Mouse (Mus musculus) heart, embryonic 10.5 days (tissue): ENCODE measurements at regions not wholly inside any gene's neighbourhood (a gene's known extent, or its start where the extent isn't known, plus 50 kb on each side); places are given as distances from the start of the nearest gene placed in this dataset.
A peak's percentile ranks its signal among the peaks of the same experiment; 100 is the strongest.

Experiments used
- DNase-seq: peaks from one replicate; pipeline ENCODE4 v3.0.0-alpha.2; 2017; ENCODE audit warnings: low spot score
- H3K27ac ChIP-seq: fragments of 300-500 bp; sonication (generic); 2 replicates; pipeline ENCODE4 v1.5.1; 2016; ENCODE audit warnings: mild to moderate bottlenecking
- H3K27me3 ChIP-seq: fragments of 300-500 bp; sonication (generic); 2 replicates; pipeline ENCODE4 v1.6.1; 2016; ENCODE audit warnings: mild to moderate bottlenecking; ENCODE audit not compliant: poor library complexity, insufficient read depth, severe bottlenecking
- H3K36me3 ChIP-seq: fragments of 300-500 bp; sonication (generic); 2 replicates; pipeline ENCODE4 v1.6.1; 2016; ENCODE audit warnings: mild to moderate bottlenecking, moderate library complexity
- H3K4me1 ChIP-seq: fragments of 300-500 bp; sonication (generic); 2 replicates; pipeline ENCODE4 v1.6.1; 2016; ENCODE audit warnings: mild to moderate bottlenecking
- H3K4me3 ChIP-seq: fragments of 300-500 bp; sonication (generic); 2 replicates; pipeline ENCODE4 v1.5.1; 2016; ENCODE audit warnings: mild to moderate bottlenecking, moderate library complexity
- H3K9me3 ChIP-seq: fragments of 300-500 bp; sonication (generic); 2 replicates; pipeline ENCODE4 v1.6.1; 2016; ENCODE audit warnings: mild to moderate bottlenecking, moderate library complexity
- WGBS: fragments of 180-500 bp; shearing (Covaris S2); methylation state at CpG from one replicate; pipeline ENCODE4 v1.1.7; 2016; 5-methylcytosine and 5-hydroxymethylcytosine counted together

DNA sequence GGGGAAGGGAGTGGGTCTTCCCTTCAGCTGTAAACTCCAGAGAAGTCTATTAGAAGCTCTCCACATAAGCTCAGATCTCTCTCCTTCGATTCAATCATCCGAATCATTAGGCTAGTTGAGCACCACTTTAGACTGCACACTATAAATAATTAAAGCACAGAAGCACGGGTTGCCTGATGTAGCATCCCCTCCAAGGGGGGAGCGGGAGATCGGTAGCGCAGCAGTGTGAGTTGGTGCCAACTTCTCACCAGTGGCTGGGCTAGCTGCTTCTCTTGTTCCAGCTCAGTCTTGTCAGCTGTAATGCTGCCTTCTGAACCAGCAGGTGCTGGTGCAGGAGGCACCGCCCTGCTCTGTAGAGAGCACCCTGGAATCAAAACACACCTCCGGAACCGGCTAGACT, 78.6 kb downstream of the A830031A19Rik start:
- WGBS = 85% methylated on average over 9 of the region's 9 CpGs
- no peak overlapping the region for H3K27ac ChIP-seq
- no peaks in the 10 kb centered on the region; the same call in 1 of the 2 replicates for H3K27me3 ChIP-seq
- DNase-seq = no peak
- no peak overlapping the region for H3K4me3 ChIP-seq
- no peaks in the 10 kb centered on the region for H3K36me3 ChIP-seq
- H3K9me3 ChIP-seq = no peaks in the 10 kb centered on the region
- H3K4me1 ChIP-seq = no peaks in the 10 kb centered on the region

DNA sequence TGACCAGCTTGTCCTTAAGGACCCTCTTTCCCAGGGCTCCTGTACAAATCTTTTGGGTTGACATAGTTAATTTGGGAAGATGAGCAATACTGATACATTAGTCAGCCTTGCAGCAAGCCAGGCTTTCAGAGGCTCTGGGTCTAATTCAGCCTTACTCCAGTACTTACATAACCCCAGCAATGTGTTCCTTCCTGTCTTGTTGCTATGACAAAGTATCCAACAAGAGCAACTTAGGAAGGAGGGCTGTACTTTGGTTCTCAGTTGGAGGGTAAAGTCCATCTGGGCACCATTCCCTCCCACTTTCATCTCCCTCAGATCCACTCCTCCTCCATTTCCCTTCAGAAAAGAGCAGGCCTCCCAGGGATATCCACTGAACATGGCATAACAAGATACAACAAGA, 80.7 kb downstream of the A830031A19Rik start:
- no peak for DNase-seq
- H3K4me1 ChIP-seq = no peaks in the 10 kb centered on the region
- no peaks in the 10 kb centered on the region for H3K9me3 ChIP-seq
- H3K27ac ChIP-seq = no peak overlapping the region
- no peak overlapping the region for H3K4me3 ChIP-seq
- no peaks in the 10 kb centered on the region; the same call in 1 of the 2 replicates for H3K27me3 ChIP-seq
- H3K36me3 ChIP-seq = no peaks in the 10 kb centered on the region

DNA sequence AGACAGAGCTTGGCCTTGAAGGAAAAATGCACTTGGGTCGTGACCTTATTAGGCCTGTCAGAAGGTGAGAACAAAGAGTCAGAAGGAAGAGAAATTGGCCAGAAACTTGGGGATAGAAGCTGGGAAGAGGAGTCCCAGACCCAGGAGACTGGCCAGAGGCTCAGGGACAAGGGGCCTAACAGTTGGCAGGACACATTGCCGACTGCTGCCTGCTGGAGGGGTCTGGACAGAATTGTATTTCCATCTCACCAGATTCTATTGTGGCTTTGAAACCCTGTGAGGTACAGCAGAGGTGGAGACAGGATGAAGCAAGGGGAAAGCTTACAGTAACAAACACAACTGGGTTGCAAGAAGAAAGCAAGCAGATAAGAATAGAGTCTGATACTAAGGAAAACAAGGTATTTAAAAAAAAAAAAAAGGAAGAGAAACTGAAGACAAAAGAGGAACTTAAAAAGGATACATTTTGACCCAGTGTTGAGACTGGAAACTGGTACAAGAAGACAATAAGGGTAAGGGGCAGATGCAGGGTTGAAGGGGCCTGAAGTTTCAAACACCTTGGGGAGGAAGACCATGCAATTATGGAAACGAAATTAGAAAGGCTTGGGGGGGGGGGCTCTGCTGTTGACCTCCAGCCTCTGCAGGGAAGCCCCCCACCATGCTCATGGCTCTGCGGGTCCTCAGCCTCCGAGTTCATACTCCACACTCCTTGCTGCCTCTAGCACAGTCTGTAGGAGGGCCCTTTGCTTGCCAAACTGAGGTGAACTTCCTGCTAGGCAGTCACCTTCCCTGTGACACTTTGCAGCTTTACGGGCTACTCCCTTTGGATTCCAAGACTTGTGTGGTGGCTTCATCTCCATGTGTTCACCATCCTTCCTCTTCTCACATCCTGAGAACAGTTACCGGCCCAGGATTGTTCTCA, 87.1 kb downstream of the A830031A19Rik start:
- H3K27ac ChIP-seq = no peak overlapping the region
- H3K9me3 ChIP-seq = no peaks in the 10 kb centered on the region
- no peaks in the 10 kb centered on the region for H3K36me3 ChIP-seq
- DNase-seq = no peak
- H3K4me3 ChIP-seq = no peak overlapping the region
- H3K4me1 ChIP-seq = peaks cover 3% of the 10 kb centered on the region; the same call in 1 of the 2 replicates
- H3K27me3 ChIP-seq = no peaks in the 10 kb centered on the region
- WGBS = 53% methylated on average over 7 of the region's 7 CpGs

DNA sequence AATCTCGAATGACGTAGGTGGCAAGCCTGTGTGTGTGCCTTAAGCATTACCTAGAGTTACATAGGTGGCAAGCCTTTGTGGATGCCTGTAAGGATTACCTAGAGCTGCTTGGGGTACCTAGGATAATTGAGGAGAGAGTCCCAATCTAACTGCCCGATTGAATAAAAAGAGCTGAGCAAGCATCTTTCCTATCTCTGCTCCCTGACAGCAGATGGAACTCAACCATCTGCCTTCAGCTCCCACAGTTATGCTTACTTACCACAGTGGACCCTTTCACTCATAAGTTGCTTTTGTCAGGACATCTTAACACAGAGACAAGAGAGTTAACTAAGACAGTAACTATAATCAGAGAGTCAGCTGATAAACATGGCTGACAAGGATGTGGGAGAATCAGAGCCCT, 89.6 kb downstream of the A830031A19Rik start:
- WGBS = 83% methylated on average over 3 of the region's 3 CpGs

DNA sequence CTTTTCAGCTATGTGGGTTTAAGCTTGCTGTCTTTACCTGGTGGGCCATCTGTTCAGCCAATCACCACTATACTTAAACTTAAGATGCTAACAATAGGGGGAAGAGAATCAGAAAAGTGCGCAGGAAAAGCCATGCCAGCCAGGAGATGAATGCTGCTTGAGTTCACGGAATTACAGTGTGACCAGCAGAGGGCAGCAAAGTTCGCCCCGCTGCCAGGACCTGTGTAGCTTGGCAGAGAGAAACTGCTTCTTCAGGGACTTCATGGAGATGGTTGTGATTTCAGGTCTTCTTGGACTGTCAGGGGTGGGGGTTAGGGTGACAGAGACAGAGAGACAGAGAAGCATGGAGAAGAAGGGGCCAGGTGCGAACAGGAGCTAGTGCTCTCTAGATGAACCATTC, 84.3 kb upstream of the Papolg start:
- WGBS = 11% methylated on average over 5 of the region's 5 CpGs
- H3K27ac ChIP-seq = no peak overlapping the region
- peaks cover 6% of the 10 kb centered on the region; the same call in 1 of the 2 replicates for H3K27me3 ChIP-seq
- H3K4me1 ChIP-seq = no peaks in the 10 kb centered on the region
- H3K4me3 ChIP-seq = no peak overlapping the region
- no peaks in the 10 kb centered on the region for H3K9me3 ChIP-seq
- no peaks in the 10 kb centered on the region for H3K36me3 ChIP-seq
- peak; percentile 86 for DNase-seq

More for the DNA sequence above, 89.6 kb downstream of the A830031A19Rik start:
- Histone ChIP-seq H3K27ac (no peak overlapping the region), H3K27me3 (0 out of 2 replicates have a peak, but pooled peaks cover 2% of the 10 kb centered on the region), H3K4me3 (no peak overlapping the region), H3K9me3 (no peaks in the 10 kb centered on the region), H3K36me3 (no peaks in the 10 kb centered on the region), H3K4me1 (peaks cover 3% of the 10 kb centered on the region; the same call in 1 of the 2 replicates)
- DNase-seq = no peak

DNA sequence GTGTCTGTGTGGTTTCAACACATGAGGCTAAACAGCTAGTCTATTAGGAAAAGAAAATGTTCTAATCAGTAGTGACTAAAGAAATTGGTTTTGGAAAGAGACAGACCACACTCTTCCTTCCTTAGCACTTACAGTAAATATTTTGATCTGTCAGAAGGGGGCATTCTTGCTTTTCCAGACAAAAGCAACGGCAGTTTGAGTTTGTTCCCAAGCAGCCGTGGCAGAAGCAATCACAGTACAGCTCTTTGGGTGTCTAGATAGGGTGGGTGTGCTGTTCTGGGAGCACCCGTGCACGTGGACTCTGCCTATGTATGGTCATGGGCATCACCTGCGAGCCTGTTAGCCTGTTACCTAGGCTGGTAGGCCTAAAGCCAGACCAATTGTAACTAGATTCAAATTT, 83.2 kb upstream of the Papolg start:
- Histone ChIP-seq H3K4me3 (no peak overlapping the region), H3K4me1 (no peaks in the 10 kb centered on the region), H3K9me3 (no peaks in the 10 kb centered on the region), H3K27ac (no peak overlapping the region), H3K27me3 (peaks cover 6% of the 10 kb centered on the region; the same call in 1 of the 2 replicates), H3K36me3 (no peaks in the 10 kb centered on the region)
- WGBS = 73% methylated on average over 5 of the region's 5 CpGs
- DNase-seq = no peak

DNA sequence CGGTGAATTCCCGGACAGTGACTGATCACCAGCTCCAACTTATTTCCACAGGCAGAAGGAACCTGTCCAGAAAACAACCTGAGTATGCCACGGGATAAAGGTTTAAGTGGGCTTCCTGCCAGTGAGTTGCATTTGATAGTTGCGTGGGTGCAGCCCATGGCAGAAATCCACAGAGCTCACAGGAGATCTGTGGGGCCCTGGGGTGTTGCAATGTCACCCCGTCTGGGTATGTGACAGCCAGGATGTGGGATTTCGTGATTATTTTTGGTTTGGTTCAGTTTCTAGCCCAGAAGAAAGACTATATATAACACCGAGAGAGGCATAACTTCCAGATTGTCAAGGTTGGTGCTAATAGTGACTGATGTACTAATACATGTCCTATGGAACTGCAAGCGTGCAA, 82.0 kb upstream of the Papolg start:
- H3K36me3 ChIP-seq = no peaks in the 10 kb centered on the region
- WGBS = 78% methylated on average over 8 of the region's 8 CpGs

DNA sequence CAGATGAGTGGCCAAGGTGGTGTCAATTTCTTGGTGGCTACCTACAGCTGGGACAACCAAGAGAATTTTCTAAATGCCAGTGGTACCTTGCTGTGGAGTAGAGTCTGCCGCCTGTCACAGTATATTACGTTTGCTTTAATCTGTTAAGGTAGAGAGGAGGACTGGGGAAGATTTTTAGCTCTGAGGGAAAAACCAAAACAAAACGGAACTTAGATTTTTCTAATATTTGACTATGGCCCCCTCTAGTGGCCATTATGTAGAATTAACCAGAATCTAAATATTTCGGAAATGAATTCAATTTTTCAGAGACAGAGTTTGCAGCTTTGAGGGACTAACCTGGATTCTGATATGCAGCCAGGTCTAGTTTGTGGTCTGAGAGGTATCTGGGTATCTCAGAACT, 59.3 kb upstream of the Papolg start:
- 9% methylated on average over 4 of the region's 4 CpGs for WGBS
- no peaks in the 10 kb centered on the region for H3K9me3 ChIP-seq
- no peak overlapping the region for H3K27ac ChIP-seq
- no peak overlapping the region for H3K4me3 ChIP-seq
- H3K4me1 ChIP-seq = no peaks in the 10 kb centered on the region
- H3K27me3 ChIP-seq = no peaks in the 10 kb centered on the region
- DNase-seq = no peak
- no peaks in the 10 kb centered on the region for H3K36me3 ChIP-seq

More for the DNA sequence above, 82.0 kb upstream of the Papolg start:
- Histone ChIP-seq H3K27ac (no peak overlapping the region), H3K4me1 (no peaks in the 10 kb centered on the region), H3K27me3 (peaks cover 6% of the 10 kb centered on the region; the same call in 1 of the 2 replicates), H3K4me3 (no peak overlapping the region), H3K9me3 (no peaks in the 10 kb centered on the region)
- no peak for DNase-seq

DNA sequence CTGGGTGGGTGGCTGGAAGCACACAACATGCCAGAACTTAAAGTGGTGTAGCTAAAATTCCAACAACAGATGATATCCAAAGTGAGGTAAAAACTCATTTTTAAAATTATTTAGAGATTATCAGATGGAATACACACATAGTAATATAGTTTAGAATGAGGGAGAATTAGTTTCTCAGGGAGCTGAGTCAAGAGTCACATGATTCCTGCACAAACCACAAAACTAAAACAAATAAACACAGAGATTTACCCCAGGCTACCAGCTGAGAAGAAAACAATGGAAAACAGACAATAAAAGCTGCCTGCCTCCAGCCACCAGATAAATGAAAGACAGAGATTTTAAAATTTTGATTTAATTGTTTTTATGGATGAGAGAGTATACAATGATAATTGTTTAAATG, 50.9 kb upstream of the Papolg start:
- H3K36me3 ChIP-seq = no peaks in the 10 kb centered on the region
- DNase-seq = no peak
- no peaks in the 10 kb centered on the region for H3K4me1 ChIP-seq
- no peaks in the 10 kb centered on the region for H3K27me3 ChIP-seq
- no peak overlapping the region for H3K4me3 ChIP-seq
- no peaks in the 10 kb centered on the region for H3K9me3 ChIP-seq
- no peak overlapping the region for H3K27ac ChIP-seq
